Mouse (Mus musculus) CH12.LX (cell line): ENCODE measurements at regions not wholly inside any gene's neighbourhood (a gene's known extent, or its start where the extent isn't known, plus 50 kb on each side); places are given as distances from the start of the nearest gene placed in this dataset.

ENCODE experiments used
- BHLHE40 ChIP-seq: IDR thresholded peaks from 2 replicates; pipeline ENCODE4 v1.6.1; 2011; ENCODE audit warnings: mild to moderate bottlenecking, low read depth, low read length, improper control_type of control experiment
- CHD1 ChIP-seq: IDR thresholded peaks from 2 replicates; pipeline ENCODE4 v1.6.1; 2012; ENCODE audit warnings: low read depth, low read length, improper control_type of control experiment, inconsistent platforms
- CTCF ChIP-seq, 2 experiments: IDR thresholded peaks in 1 of 2; conservative IDR thresholded peaks in 1 of 2; 2 replicates each; pipeline ENCODE4 v1.5.1; 2011 to 2012; ENCODE audit warnings: low read depth in 2 of 2, low read length in 2 of 2, improper control_type of control experiment in 1 of 2, inconsistent platforms in 1 of 2, mild to moderate bottlenecking in 1 of 2, moderate library complexity in 1 of 2
- E2F4 ChIP-seq: IDR thresholded peaks from 2 replicates; pipeline ENCODE4 v1.6.1; 2011; ENCODE audit warnings: low read depth, low read length, improper control_type of control experiment; ENCODE audit not compliant: insufficient replicate concordance
- EP300 ChIP-seq: IDR thresholded peaks from 2 replicates; pipeline ENCODE4 v1.6.1; 2011; ENCODE audit warnings: low read length, improper control_type of control experiment
- GABPA ChIP-seq: IDR thresholded peaks from 2 replicates; pipeline ENCODE4 v1.6.1; 2012; ENCODE audit warnings: low read depth, low read length, improper control_type of control experiment, inconsistent platforms; ENCODE audit not compliant: insufficient replicate concordance
- MAX ChIP-seq: IDR thresholded peaks from 2 replicates; pipeline ENCODE4 v1.6.1; 2011; ENCODE audit warnings: low read length, improper control_type of control experiment
- POLR2A ChIP-seq: IDR thresholded peaks from 2 replicates; pipeline ENCODE4 v1.6.1; 2011; ENCODE audit warnings: low read depth, mild to moderate bottlenecking, improper control_type of control experiment, low read length
- SIN3A ChIP-seq: IDR thresholded peaks from 2 replicates; pipeline ENCODE4 v1.6.1; 2012; ENCODE audit warnings: low read length, improper control_type of control experiment, inconsistent platforms
- USF1 ChIP-seq: IDR thresholded peaks from 2 replicates; pipeline ENCODE4 v1.6.1; 2014; ENCODE audit warnings: low read depth, mild to moderate bottlenecking, inconsistent platforms, low read length, improper control_type of control experiment
- ZKSCAN1 ChIP-seq: IDR thresholded peaks from 2 replicates; pipeline ENCODE4 v1.6.1; 2012; ENCODE audit warnings: low read depth, inconsistent platforms, low read length, improper control_type of control experiment, borderline replicate concordance

- TF ChIP-seq GABPA (no peak), CTCF (conservative IDR thresholded peaks at IDR 0.05 in 1 of 2, IDR thresholded peaks at IDR 0.05 in 1 of 2; ENCODE audit: low read depth in 2 of 2, low read length in 2 of 2) (no peak), MAX (no peak), ZKSCAN1 (no peak), POLR2A (no peak), SIN3A (no peak), BHLHE40 (no peak), CHD1 (no peak), USF1 (no peak), EP300 (no peak), E2F4 (no peak)
Measured at GRCm38 (mm10) chr2:57847707-57848106, 150.0 kb upstream of the Galnt5 start.
